Mouse (Mus musculus): ENCODE measurements at regions not wholly inside any gene's neighbourhood (a gene's known extent, or its start where the extent isn't known, plus 50 kb on each side); places are given as distances from the start of the nearest gene placed in this dataset.
A peak's percentile ranks its signal among the peaks of the same experiment; 100 is the strongest.

GRCm38 (mm10) chr12:70523379-70523778, 70.5 kb downstream of the Tmx1 start:
- no peak for DNase-seq
- intact Hi-C loops (cut with DNase I; ENCODE audit: low total_unique reads) = no loop called here

GRCm38 (mm10) chr12:70524703-70525102, 71.8 kb downstream of the Tmx1 start:
- intact Hi-C loops (cut with DNase I; ENCODE audit: low total_unique reads) = no loop called here
- DNase-seq = no peak

- no peak for DNase-seq
- intact Hi-C loops (cut with DNase I; ENCODE audit: low total_unique reads) = no loop called here
Measured at GRCm38 (mm10) chr12:70531661-70532060, 78.8 kb downstream of the Tmx1 start.

GRCm38 (mm10) chr12:70532225-70532624, 79.3 kb downstream of the Tmx1 start:
- intact Hi-C loops (cut with DNase I; ENCODE audit: low total_unique reads) = no loop called here

GRCm38 (mm10) chr12:70532843-70533242, 79.9 kb downstream of the Tmx1 start:
- intact Hi-C loops (cut with DNase I; ENCODE audit: low total_unique reads) = no loop called here
- peak; percentile 37 for DNase-seq

More at GRCm38 (mm10) chr12:70532225-70532624, 79.3 kb downstream of the Tmx1 start:
- DNase-seq = no peak

- intact Hi-C loops (cut with DNase I; ENCODE audit: low total_unique reads) = no loop called here
- DNase-seq = no peak
Measured at GRCm38 (mm10) chr12:70533375-70533935, 80.6 kb downstream of the Tmx1 start.

GRCm38 (mm10) chr12:70539124-70539523, 86.2 kb downstream of the Tmx1 start:
- intact Hi-C loops (cut with DNase I; ENCODE audit: low total_unique reads) = no loop called here
- DNase-seq = no peak

- peak; percentile 49 for DNase-seq
- intact Hi-C loops (cut with DNase I; ENCODE audit: low total_unique reads) = no loop called here
Measured at GRCm38 (mm10) chr12:70539856-70540255, 87.0 kb downstream of the Tmx1 start.

- intact Hi-C loops (cut with DNase I; ENCODE audit: low total_unique reads) = no loop called here
- no peak for DNase-seq
Measured at GRCm38 (mm10) chr12:70541432-70541831, 88.5 kb downstream of the Tmx1 start.

- no peak for DNase-seq
- intact Hi-C loops (cut with DNase I; ENCODE audit: low total_unique reads) = no loop called here
Measured at GRCm38 (mm10) chr12:70543299-70543698, 90.4 kb downstream of the Tmx1 start.

- intact Hi-C loops (cut with DNase I; ENCODE audit: low total_unique reads) = no loop called here
- DNase-seq = no peak
Measured at GRCm38 (mm10) chr12:70544326-70544725, 91.4 kb downstream of the Tmx1 start.

- intact Hi-C loops (cut with DNase I; ENCODE audit: low total_unique reads) = no loop called here
- peak; percentile 60 for DNase-seq
Measured at GRCm38 (mm10) chr12:70544850-70545510, 92.1 kb downstream of the Tmx1 start.

GRCm38 (mm10) chr12:70547199-70547598, 94.3 kb downstream of the Tmx1 start:
- intact Hi-C loops (cut with DNase I; ENCODE audit: low total_unique reads) = no loop called here
- DNase-seq = peak; percentile 35

- no peak for DNase-seq
- intact Hi-C loops (cut with DNase I; ENCODE audit: low total_unique reads) = no loop called here
Measured at GRCm38 (mm10) chr12:70549296-70549695, 96.4 kb downstream of the Tmx1 start.

- DNase-seq = no peak
- intact Hi-C loops (cut with DNase I; ENCODE audit: low total_unique reads) = no loop called here
Measured at GRCm38 (mm10) chr12:70553866-70554265, 101.0 kb downstream of the Tmx1 start.

- intact Hi-C loops (cut with DNase I; ENCODE audit: low total_unique reads) = no loop called here
- DNase-seq = no peak
Measured at GRCm38 (mm10) chr12:70554586-70554985, 101.7 kb downstream of the Tmx1 start.

- intact Hi-C loops (cut with DNase I; ENCODE audit: low total_unique reads) = no loop called here
- DNase-seq = peak; percentile 52
Measured at GRCm38 (mm10) chr12:70555723-70556122, 102.8 kb downstream of the Tmx1 start.

- intact Hi-C loops (cut with DNase I; ENCODE audit: low total_unique reads) = no loop called here
Measured at GRCm38 (mm10) chr12:70556820-70557219, 103.9 kb downstream of the Tmx1 start.

GRCm38 (mm10) chr12:70563446-70563845, 110.6 kb downstream of the Tmx1 start:
- no peak for DNase-seq
- intact Hi-C loops (cut with DNase I; ENCODE audit: low total_unique reads) = no loop called here

More at GRCm38 (mm10) chr12:70556820-70557219, 103.9 kb downstream of the Tmx1 start:
- no peak for DNase-seq

GRCm38 (mm10) chr12:70575665-70576064, 122.8 kb downstream of the Tmx1 start:
- DNase-seq = no peak
- intact Hi-C loops (cut with DNase I; ENCODE audit: low total_unique reads) = no loop called here

- intact Hi-C loops (cut with DNase I; ENCODE audit: low total_unique reads) = no loop called here
- DNase-seq = no peak
Measured at GRCm38 (mm10) chr12:70577769-70578168, 124.9 kb downstream of the Tmx1 start.

Measured in gastrocnemius, postnatal 14 days (tissue).